Mouse (Mus musculus) heart, adult 2 months (tissue): ENCODE results near the gene Oaz1.

Experiments
- CTCF ChIP-seq: fragments of 200-600 bp; IDR thresholded peaks from 2 replicates; pipeline ENCODE4 v1.8.1; 2022; ENCODE audit warnings: antibody characterized with exemption, mild to moderate bottlenecking, moderate library complexity
- POLR2A ChIP-seq: fragments of 200-500 bp; IDR thresholded peaks from 2 replicates; pipeline ENCODE4 v1.6.1; 2011; ENCODE audit warnings: mild to moderate bottlenecking, low read depth, low read length, control low read depth; ENCODE audit not compliant: insufficient read depth

DNA sequence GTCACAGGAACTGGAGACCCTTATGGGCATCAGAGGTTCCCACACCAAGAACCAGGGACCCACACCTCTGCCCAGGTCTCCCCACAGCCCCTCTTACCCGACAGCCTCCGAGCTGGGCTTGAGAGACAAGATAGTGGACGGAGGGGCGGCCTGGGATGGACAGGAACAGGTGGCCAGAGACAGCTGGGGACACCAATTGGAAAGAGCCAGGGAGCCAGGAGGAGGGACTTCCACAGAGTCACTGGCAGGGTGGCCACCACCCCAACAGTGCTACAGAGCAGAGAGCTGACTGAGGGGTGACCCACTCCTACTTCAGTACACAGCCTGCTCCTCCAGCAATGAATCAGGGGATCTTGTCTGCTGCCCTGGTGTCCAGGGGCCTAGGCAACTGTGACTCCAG, 13.1 kb upstream of the Oaz1 start, which contains the start of gene Jsrp1:
- no peak for TF ChIP-seq POLR2A
- no peak for TF ChIP-seq CTCF
